Mouse (Mus musculus) limb, embryonic 13.5 days (tissue): ENCODE data around the gene Fam78a. TPM values are rescaled to one million over a fixed set of nuclear protein-coding genes. Genes with fewer than 3 reads are reported as not detected.

ENCODE experiments used
- ATAC-seq: fragments of 200-750 bp; cut with Nextera tagmentation; 2 replicates; pipeline ENCODE4 v1.8.0; 2017; ENCODE audit warnings: low read depth, moderate number of reproducible peaks, moderate TSS enrichment; ENCODE audit not compliant: low FRiP score
- H3K27ac ChIP-seq: fragments of 300-500 bp; sonication (generic); 2 replicates; pipeline ENCODE4 v1.5.1; 2015; ENCODE audit warnings: inconsistent platforms, mild to moderate bottlenecking, moderate library complexity
- H3K27me3 ChIP-seq: fragments of 300-500 bp; sonication (generic); 2 replicates; pipeline ENCODE4 v1.6.1; 2015; ENCODE audit warnings: mild to moderate bottlenecking, inconsistent platforms
- H3K36me3 ChIP-seq: fragments of 300-500 bp; sonication (generic); 2 replicates; pipeline ENCODE4 v1.6.1; 2015; ENCODE audit warnings: inconsistent platforms, mild to moderate bottlenecking, moderate library complexity
- H3K4me1 ChIP-seq: fragments of 300-500 bp; sonication (generic); 2 replicates; pipeline ENCODE4 v1.6.1; 2015; ENCODE audit warnings: inconsistent platforms
- H3K4me2 ChIP-seq: fragments of 300-500 bp; sonication (generic); replicated peaks from 2 replicates; pipeline ENCODE4 v1.6.1; 2015; ENCODE audit warnings: inconsistent platforms, mild to moderate bottlenecking, moderate library complexity
- H3K4me3 ChIP-seq: fragments of 300-500 bp; sonication (generic); 2 replicates; pipeline ENCODE4 v1.5.1; 2015; ENCODE audit warnings: moderate library complexity, mild to moderate bottlenecking, inconsistent platforms
- H3K9ac ChIP-seq: fragments of 300-500 bp; sonication (generic); 2 replicates; pipeline ENCODE4 v1.6.1; 2015; ENCODE audit warnings: mild to moderate bottlenecking, inconsistent platforms
- H3K9me3 ChIP-seq: fragments of 300-500 bp; sonication (generic); 2 replicates; pipeline ENCODE4 v1.6.1; 2016; ENCODE audit warnings: inconsistent platforms
- WGBS: fragments of 180-500 bp; shearing (Covaris S2); methylation state at CpG from one replicate; pipeline ENCODE4 v1.1.7; 2015; 5-methylcytosine and 5-hydroxymethylcytosine counted together
- polyA plus RNA-seq: library from polyadenylated mRNA; unstranded; fragments of >200 nt; fragmentation: Nextera tagmentation; extraction: Ambion mirVana; gene quantifications from 2 replicates; pipeline ENCODE4 v1.2.1, GENCODE M21; 2015

Gene Fam78a
- polyA plus RNA-seq, 1 experiment from 2014 or later = 5.4 TPM

DNA sequence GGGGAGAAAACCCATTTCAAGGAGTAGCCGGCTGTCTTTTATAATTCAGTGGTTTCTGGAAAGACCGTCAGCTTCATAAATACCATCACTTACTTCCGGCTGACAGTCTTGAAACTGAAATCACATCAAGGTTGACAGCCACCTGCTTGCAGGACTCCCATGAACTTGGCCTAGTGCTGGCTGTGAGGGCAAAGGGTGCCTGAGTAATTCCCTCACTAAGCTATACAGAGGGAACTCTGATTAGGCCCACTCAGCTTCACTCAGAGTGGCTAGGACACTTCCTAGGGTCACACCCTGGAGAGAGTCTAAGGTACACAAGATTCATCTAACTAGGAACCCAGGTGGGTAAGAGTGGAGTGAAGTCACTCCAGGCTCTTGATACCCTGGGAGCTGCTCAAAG lies 4.0 kb downstream of the Fam78a start:
- WGBS = 76% methylated on average over 3 of the region's 3 CpGs
- no peak for ATAC-seq
- peak overlapping the region; percentile 99 for H3K4me2 ChIP-seq
- H3K36me3 ChIP-seq = no peaks in the 10 kb centered on the region
- H3K27ac ChIP-seq = no peak overlapping the region
- peaks cover 46% of the 10 kb centered on the region for H3K27me3 ChIP-seq
- H3K9me3 ChIP-seq = no peaks in the 10 kb centered on the region
- no peak overlapping the region for H3K9ac ChIP-seq
- H3K4me3 ChIP-seq = no peak overlapping the region
- peaks cover 20% of the 10 kb centered on the region for H3K4me1 ChIP-seq

- Histone ChIP-seq H3K4me2 (peak overlapping the region; percentile 7; the same call in 1 of the 2 replicates), H3K4me3 (no peak overlapping the region), H3K4me1 (peaks cover 20% of the 10 kb centered on the region), H3K27ac (no peak overlapping the region), H3K36me3 (no peaks in the 10 kb centered on the region), H3K27me3 (peaks cover 32% of the 10 kb centered on the region), H3K9me3 (no peaks in the 10 kb centered on the region), H3K9ac (no peak overlapping the region; the same call in 1 of the 2 replicates)
- no peak for ATAC-seq
- 88% methylated on average over 14 of the region's 14 CpGs for WGBS
These were observed 5.4 kb downstream of the Fam78a start for GRCm38 (mm10) chr2:32079191-32079725.

DNA sequence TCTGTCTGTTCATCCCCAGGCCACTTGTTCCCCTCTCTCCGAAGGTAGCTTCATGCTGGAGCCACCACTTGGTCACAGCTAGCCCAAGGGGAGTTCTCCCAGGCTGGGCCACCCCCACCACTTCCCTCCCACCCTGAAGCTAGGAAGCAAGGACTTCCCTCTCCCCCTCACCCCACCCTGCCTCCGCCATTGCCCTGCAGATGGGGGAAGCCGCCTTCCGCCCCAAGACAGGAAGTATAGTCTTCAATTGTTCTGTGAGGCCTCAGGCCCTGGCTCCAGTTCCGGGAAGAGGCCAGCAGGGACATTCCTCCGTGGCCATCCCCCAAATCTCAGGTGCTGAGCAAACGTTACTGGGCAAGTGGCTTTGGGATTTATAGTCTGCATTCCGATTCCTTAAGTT lies 6.1 kb downstream of the Fam78a start:
- peak overlapping the region; percentile 7 for H3K4me2 ChIP-seq
- no peaks in the 10 kb centered on the region for H3K9me3 ChIP-seq
- H3K4me1 ChIP-seq = peaks cover 12% of the 10 kb centered on the region
- H3K27ac ChIP-seq = no peak overlapping the region
- peak overlapping the region; percentile 19; the same call in 1 of the 2 replicates for H3K9ac ChIP-seq
- no peak overlapping the region for H3K4me3 ChIP-seq
- WGBS = 47% methylated on average over 8 of the region's 8 CpGs
- peaks cover 25% of the 10 kb centered on the region for H3K27me3 ChIP-seq
- H3K36me3 ChIP-seq = no peaks in the 10 kb centered on the region
- no peak for ATAC-seq

GRCm38 (mm10) chr2:32077744-32078143 lies 6.9 kb downstream of the Fam78a start:
- 78% methylated on average over 10 of the region's 10 CpGs for WGBS
- ATAC-seq = no peak
- H3K4me1 ChIP-seq = peaks cover 5% of the 10 kb centered on the region

DNA sequence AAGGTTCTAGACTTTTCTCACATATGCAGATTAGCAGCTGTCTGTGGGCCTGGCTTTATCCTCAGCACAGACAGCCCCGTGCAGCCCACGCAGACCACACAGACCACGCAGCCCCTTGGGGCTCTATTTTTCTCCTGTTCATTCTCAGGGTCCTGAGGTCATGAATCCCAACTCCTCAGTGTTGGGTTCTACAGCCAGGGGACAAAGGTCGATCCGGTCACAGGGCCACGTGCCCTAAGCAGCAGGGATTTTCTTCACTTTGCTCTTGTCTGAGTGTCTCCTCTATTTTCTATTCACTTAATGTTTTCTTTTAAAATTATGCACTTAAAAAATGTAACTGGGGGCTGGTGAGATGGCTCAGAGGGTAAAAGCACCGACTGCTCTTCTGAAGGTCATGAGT lies 9.3 kb downstream of the Fam78a start:
- ATAC-seq = no peak
- Histone ChIP-seq H3K9me3 (no peaks in the 10 kb centered on the region), H3K9ac (no peak overlapping the region), H3K27me3 (no peaks in the 10 kb centered on the region), H3K36me3 (no peaks in the 10 kb centered on the region), H3K4me3 (no peak overlapping the region), H3K4me2 (no peak overlapping the region), H3K27ac (no peak overlapping the region), H3K4me1 (no peaks in the 10 kb centered on the region)
- WGBS = 77% methylated on average over 7 of the region's 7 CpGs

More at GRCm38 (mm10) chr2:32077744-32078143, 6.9 kb downstream of the Fam78a start:
- no peak overlapping the region for H3K27ac ChIP-seq
- no peak overlapping the region for H3K4me3 ChIP-seq
- H3K36me3 ChIP-seq = no peaks in the 10 kb centered on the region
- H3K9me3 ChIP-seq = no peaks in the 10 kb centered on the region
- peaks cover 17% of the 10 kb centered on the region for H3K27me3 ChIP-seq
- H3K9ac ChIP-seq = no peak overlapping the region
- peak overlapping the region; percentile 7; the same call in 1 of the 2 replicates for H3K4me2 ChIP-seq

GRCm38 (mm10) chr2:32074404-32074803 lies 10.3 kb downstream of the Fam78a start:
- Histone ChIP-seq H3K4me1 (no peaks in the 10 kb centered on the region), H3K4me2 (no peak overlapping the region), H3K27me3 (no peaks in the 10 kb centered on the region), H3K36me3 (no peaks in the 10 kb centered on the region), H3K4me3 (no peak overlapping the region), H3K9ac (no peak overlapping the region), H3K9me3 (no peaks in the 10 kb centered on the region), H3K27ac (no peak overlapping the region)
- 60% methylated on average over 8 of the region's 8 CpGs for WGBS
- no peak for ATAC-seq

GRCm38 (mm10) chr2:32070747-32071146 lies 13.9 kb downstream of the Fam78a start:
- Histone ChIP-seq H3K4me2 (no peak overlapping the region), H3K36me3 (no peaks in the 10 kb centered on the region), H3K27me3 (peaks cover 7% of the 10 kb centered on the region; the same call in 1 of the 2 replicates), H3K4me3 (no peak overlapping the region), H3K27ac (no peak overlapping the region), H3K4me1 (0 out of 2 replicates have a peak, but pooled peaks cover 8% of the 10 kb centered on the region), H3K9ac (no peak overlapping the region), H3K9me3 (no peaks in the 10 kb centered on the region)
- WGBS = 86% methylated on average over 10 of the region's 10 CpGs
- ATAC-seq = no peak

DNA sequence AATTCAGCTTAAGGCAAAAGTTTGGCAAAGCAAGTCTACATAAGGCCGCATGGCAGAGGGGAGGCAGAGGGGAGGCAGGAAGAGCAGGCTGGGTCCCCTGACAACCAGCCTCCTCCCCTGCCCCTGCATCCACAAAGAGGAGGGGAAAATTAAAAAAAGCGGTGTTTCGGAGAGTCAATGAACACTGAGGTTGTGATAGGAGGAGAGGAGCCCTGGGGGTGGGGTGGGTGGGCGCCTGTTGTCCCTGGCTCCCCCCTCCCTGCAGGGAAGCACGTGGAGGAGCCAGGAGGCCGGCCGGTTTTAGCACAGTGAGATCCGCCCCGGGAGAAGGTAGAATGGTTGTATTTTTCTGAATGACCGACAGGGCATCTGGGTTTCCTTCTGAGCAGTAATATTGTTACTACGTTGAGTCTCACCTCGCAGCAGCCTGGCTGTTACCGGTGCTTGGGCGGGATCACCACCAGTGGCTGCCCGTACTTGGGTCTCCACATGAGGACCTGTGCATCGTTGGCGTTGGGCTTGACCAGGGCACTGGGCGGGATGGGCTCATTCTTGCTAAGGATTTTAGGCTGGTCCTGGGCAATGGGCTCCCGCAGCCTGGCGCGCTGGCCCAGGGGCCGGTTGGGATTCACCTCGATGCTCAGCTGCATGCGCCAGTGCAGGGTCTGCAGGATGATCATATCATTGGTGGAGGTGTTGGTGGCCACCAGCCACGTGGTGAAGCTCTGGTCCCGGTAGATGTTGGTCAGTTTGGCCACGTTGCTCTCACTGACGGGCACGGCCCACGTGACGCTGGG lies 15.6 kb downstream of the Fam78a start:
- no peaks in the 10 kb centered on the region for H3K9me3 ChIP-seq
- H3K36me3 ChIP-seq = no peaks in the 10 kb centered on the region
- H3K27me3 ChIP-seq = peaks cover 7% of the 10 kb centered on the region; the same call in 1 of the 2 replicates
- H3K9ac ChIP-seq = no peak overlapping the region
- no peak overlapping the region for H3K4me3 ChIP-seq
- peaks cover 12% of the 10 kb centered on the region; the same call in 1 of the 2 replicates for H3K4me1 ChIP-seq
- H3K4me2 ChIP-seq = peak overlapping the region; percentile 39
- no peak for ATAC-seq
- 54% methylated on average over 31 of the region's 31 CpGs for WGBS
- H3K27ac ChIP-seq = no peak overlapping the region

DNA sequence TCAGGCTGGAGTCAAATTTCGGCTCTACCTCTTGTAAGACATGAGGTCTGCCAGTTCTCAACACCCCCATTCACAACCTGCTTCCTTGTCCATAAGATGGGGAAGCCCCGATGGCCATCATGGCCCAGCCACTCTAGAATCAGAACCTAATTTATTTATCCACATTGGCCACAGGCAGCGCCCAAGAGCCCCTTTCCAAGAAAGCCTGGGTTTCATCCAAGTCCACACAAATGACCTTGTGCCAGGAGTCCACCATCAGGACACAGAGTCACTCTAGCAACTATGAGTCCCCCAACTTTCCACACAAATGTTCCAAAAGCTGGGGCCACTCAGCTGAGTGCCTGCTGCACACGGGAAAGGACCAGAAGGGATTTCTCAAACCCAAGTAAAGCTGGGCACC lies 18.7 kb downstream of the Fam78a start:
- Histone ChIP-seq H3K36me3 (no peaks in the 10 kb centered on the region), H3K9ac (no peak overlapping the region), H3K4me3 (no peak overlapping the region), H3K9me3 (no peaks in the 10 kb centered on the region), H3K4me1 (peaks cover 12% of the 10 kb centered on the region; the same call in 1 of the 2 replicates), H3K4me2 (no peak overlapping the region), H3K27me3 (peaks cover 7% of the 10 kb centered on the region; the same call in 1 of the 2 replicates), H3K27ac (no peak overlapping the region)
- ATAC-seq = no peak
- WGBS = 72% methylated on average over 4 of the region's 4 CpGs

DNA sequence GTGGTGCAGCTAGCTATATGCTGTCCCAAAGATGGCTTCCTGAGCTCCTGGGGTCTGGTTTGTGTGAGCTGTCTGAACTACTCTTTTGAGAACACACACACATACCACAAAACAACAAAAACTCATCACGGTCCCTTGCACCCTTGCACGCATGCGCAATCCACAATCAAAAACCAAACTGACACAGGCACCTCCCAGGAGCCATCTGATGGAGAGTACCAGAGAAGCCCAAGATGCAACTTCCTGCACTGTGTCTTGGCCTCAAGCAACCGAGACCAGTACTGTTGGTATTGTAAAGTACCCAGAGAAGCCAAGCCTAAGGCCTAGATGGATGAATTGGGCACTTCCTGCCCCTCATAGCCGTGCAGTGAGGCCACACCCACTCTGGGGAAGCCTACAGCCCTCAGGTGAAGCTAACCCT lies 19.3 kb downstream of the Fam78a start:
- H3K4me3 ChIP-seq = no peak overlapping the region
- no peak for ATAC-seq
- H3K9me3 ChIP-seq = no peaks in the 10 kb centered on the region
- peaks cover 14% of the 10 kb centered on the region for H3K4me1 ChIP-seq
- WGBS = 80% methylated on average over 5 of the region's 5 CpGs
- H3K36me3 ChIP-seq = no peaks in the 10 kb centered on the region
- no peak overlapping the region for H3K4me2 ChIP-seq
- H3K9ac ChIP-seq = peak overlapping the region; percentile 0; the same call in 1 of the 2 replicates
- H3K27ac ChIP-seq = no peak overlapping the region
- H3K27me3 ChIP-seq = peaks cover 7% of the 10 kb centered on the region; the same call in 1 of the 2 replicates

DNA sequence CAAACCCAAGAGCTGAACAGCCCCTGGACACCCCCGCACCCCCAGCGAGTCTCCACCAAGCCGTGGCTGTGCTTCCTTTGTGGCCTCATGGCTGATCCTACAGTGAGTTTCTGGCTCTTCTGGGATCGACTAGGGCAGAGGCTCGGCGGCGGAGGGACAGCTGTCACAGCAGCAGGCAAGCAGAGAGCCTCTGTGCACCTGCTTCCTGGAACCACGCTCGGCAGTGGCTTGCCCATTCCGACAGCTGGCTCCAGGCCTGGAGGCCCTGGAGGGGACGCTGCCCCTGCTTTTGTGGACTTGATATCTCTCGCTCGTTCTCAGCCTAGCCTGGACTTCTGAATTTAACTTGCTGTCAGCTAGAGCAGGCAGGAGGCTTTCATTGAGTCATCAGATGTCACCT lies 19.7 kb downstream of the Fam78a start:
- no peak overlapping the region for H3K4me2 ChIP-seq
- ATAC-seq = no peak
- H3K9me3 ChIP-seq = no peaks in the 10 kb centered on the region
- no peak overlapping the region; the same call in 1 of the 2 replicates for H3K27ac ChIP-seq
- peak overlapping the region; percentile 0; the same call in 1 of the 2 replicates for H3K9ac ChIP-seq
- H3K4me3 ChIP-seq = no peak overlapping the region
- peaks cover 7% of the 10 kb centered on the region; the same call in 1 of the 2 replicates for H3K27me3 ChIP-seq
- no peaks in the 10 kb centered on the region for H3K36me3 ChIP-seq
- 62% methylated on average over 13 of the region's 13 CpGs for WGBS
- peaks cover 16% of the 10 kb centered on the region for H3K4me1 ChIP-seq

GRCm38 (mm10) chr2:32063451-32064151 lies 21.1 kb downstream of the Fam78a start:
- no peak for ATAC-seq
- H3K36me3 ChIP-seq = no peaks in the 10 kb centered on the region
- no peak overlapping the region for H3K9ac ChIP-seq
- H3K4me3 ChIP-seq = no peak overlapping the region
- peaks cover 9% of the 10 kb centered on the region for H3K4me1 ChIP-seq
- WGBS = 72% methylated on average over 7 of the region's 7 CpGs
- H3K4me2 ChIP-seq = no peak overlapping the region
- H3K27ac ChIP-seq = no peak overlapping the region
- H3K27me3 ChIP-seq = peaks cover 7% of the 10 kb centered on the region; the same call in 1 of the 2 replicates
- H3K9me3 ChIP-seq = no peaks in the 10 kb centered on the region
